Mouse (Mus musculus) erythroblast, embryonic 14.5 days (primary cell): ENCODE measurements around the gene Rpl14. TPM values are rescaled to one million over a fixed set of nuclear protein-coding genes. Genes with fewer than 3 reads are reported as not detected.

Experiments
- H3K27me3 ChIP-seq: 2 replicates; pipeline ENCODE4 v1.6.1; 2012; ENCODE audit warnings: inconsistent platforms; ENCODE audit not compliant: control insufficient read depth
- H3K36me3 ChIP-seq: 2 replicates; pipeline ENCODE4 v1.6.1; 2012; ENCODE audit warnings: mild to moderate bottlenecking, inconsistent platforms; ENCODE audit not compliant: control insufficient read depth
- H3K4me1 ChIP-seq: 2 replicates; pipeline ENCODE4 v1.6.1; 2012; ENCODE audit warnings: inconsistent platforms; ENCODE audit not compliant: control insufficient read depth
- H3K4me3 ChIP-seq: replicated peaks from 2 replicates; pipeline ENCODE3; 2012; ENCODE audit warnings: moderate library complexity, mild to moderate bottlenecking, inconsistent platforms
- H3K9me3 ChIP-seq: 2 replicates; pipeline ENCODE4 v1.6.1; 2012; ENCODE audit warnings: low read length, inconsistent platforms, mixed read lengths; ENCODE audit not compliant: control insufficient read depth
- GATA1 ChIP-seq: IDR thresholded peaks from 2 replicates; pipeline ENCODE4 v1.6.1; 2012; ENCODE audit warnings: low read length, inconsistent platforms, mixed read lengths
- TAL1 ChIP-seq: IDR thresholded peaks from 3 replicates; pipeline ENCODE4 v1.6.1; 2012; ENCODE audit warnings: low read length, inconsistent platforms, mixed read lengths
- polyA plus RNA-seq: library from polyadenylated mRNA; stranded (reverse); fragments of >175 nt; gene quantifications from 2 replicates; pipeline ENCODE4 v1.2.3, GENCODE M21; 2012

Gene Rpl14
- polyA plus RNA-seq, 1 experiment: 135 TPM

DNA sequence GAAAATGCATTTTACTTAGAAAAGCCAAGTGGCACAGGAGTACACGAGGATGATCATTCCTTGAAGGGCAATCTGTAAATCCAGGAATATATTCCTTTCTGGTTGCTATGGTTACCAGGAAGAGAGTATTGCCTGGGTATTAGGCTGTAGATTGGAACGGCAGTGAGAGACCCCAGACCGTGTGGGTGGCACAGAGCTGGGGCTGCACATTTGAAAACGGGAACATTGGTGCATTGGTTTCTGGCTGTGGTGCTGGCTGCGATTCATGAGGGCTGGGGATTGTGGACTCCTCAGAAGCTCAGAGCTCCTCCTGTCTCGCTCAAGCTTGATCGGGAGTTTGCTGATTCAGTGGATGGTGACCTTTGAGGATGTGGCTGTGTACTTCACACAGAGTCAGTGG is 8.6 kb downstream of the Rpl14 start:
- TF ChIP-seq TAL1: no peak
- TF ChIP-seq GATA1: no peak
- Histone ChIP-seq H3K36me3 (peaks cover 16% of the 10 kb centered on the region), H3K4me3 (no peak overlapping the region), H3K27me3 (no peaks in the 10 kb centered on the region), H3K9me3 (no peaks in the 10 kb centered on the region), H3K4me1 (peaks cover 64% of the 10 kb centered on the region)

DNA sequence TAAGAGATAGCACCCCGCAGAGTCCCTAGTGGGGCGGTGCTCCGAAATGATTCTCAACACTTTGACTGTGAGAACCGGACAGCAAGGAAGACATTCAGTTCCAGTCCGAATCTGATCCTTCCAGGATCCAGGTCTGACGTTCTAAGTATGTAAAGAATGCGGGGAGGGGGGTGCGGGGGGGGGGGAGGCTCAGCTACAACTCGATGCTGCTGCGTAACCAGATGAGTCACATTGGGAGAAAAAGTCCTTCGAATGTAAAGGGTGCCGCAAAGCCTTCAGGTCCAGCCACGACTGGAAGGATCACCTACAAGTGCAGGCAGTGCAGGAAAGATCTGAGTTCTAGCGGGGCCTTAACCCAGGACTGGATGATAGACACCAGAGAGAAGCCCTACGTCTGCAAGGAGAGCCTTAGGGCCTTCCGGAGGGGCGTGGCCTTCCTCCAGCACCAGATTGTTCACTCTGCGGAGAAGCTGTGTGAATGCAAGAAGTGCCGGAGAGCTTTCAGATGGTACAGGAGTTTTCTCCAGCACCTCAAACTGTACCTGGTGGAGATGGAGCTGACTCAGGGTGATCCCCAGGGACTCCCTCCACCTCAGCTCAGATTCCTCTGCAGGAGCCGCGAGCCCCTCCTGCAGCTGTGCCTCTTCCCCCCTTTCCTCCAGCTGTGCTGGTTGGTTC is 10.8 kb downstream of the Rpl14 start:
- TF ChIP-seq GATA1 (no peak), TAL1 (no peak)
- H3K4me3 ChIP-seq: peak overlapping the region; percentile 47
- H3K27me3 ChIP-seq: no peaks in the 10 kb centered on the region
- peaks cover 42% of the 10 kb centered on the region for H3K4me1 ChIP-seq
- H3K36me3 ChIP-seq: no peaks in the 10 kb centered on the region
- H3K9me3 ChIP-seq: no peaks in the 10 kb centered on the region

DNA sequence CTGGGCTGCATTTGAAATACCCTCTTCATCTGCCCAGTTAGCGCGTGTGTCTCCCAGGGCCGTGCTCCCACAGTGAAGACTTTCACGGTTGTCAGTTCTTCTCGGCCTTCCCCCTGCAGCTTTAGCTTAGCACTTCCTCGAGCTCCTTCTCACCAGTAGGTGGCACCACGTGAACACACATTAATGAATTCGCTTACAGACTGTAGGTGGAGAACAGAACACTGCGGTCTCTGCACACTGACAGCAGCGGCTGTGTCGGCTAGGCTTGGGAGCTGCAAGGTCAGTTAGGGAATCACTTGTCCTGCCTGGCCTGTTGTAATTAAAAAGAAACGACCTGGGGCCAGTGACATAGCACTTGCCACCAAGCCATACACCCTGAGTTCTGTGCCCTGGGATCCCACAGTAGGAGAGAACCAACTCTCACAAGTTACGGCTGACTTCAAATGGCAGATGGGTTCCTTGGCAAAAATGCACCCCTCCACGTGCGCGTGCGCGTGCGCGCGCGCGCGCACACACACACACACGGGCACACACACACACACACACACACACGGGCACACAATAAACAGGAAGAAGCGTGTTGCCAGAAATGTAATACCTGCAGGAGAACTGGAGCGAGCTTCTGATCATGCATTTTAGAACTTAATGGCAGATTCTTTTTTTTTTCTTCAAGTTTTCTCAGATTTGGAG is 11.5 kb downstream of the Rpl14 start:
- Histone ChIP-seq H3K4me1 (peaks cover 37% of the 10 kb centered on the region), H3K36me3 (no peaks in the 10 kb centered on the region), H3K9me3 (no peaks in the 10 kb centered on the region), H3K4me3 (peak overlapping the region; percentile 47), H3K27me3 (no peaks in the 10 kb centered on the region)
- TF ChIP-seq TAL1: no peak
- TF ChIP-seq GATA1: no peak

DNA sequence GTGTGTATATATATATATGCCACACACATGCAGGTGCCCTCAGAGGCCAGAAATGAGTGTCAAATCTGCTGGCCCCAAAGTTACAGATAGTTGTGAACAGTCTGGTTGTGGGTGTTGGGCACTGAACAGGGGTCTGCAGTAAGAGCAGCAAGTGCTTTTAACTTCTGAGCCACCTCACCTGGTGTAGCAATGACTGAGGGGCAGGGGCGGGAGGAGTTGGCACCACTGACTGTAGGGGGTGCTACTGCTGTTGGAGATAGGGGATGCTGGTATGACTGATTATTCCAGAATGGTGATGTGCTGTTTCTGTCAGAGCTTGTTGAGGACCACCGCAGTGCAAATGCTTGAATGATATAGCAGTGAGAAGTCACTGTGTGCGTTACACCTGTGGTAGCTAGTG is 12.1 kb downstream of the Rpl14 start:
- Histone ChIP-seq H3K4me1 (peaks cover 31% of the 10 kb centered on the region), H3K36me3 (no peaks in the 10 kb centered on the region), H3K9me3 (no peaks in the 10 kb centered on the region), H3K4me3 (no peak overlapping the region), H3K27me3 (no peaks in the 10 kb centered on the region)
- TF ChIP-seq GATA1: no peak
- no peak for TF ChIP-seq TAL1

DNA sequence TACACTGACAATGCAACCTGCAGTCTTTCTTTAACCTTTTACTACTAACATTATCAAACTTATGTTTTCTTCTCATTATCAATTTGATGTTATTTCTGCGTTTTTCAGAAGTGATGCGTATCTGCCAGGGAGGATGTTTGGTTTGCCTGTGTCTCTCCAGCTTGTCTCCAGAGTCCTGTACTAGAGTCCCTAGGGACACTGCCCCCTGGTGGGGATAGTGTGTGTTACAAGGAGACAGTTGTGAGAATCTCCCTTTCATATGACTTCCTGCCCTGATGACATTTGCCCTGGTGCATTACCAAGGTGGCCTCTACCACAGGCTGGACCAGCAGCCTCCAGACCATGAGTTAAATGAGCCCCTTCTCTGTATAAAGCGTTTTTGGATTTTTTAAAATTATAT is 15.3 kb downstream of the Rpl14 start:
- Histone ChIP-seq H3K4me1 (peaks cover 20% of the 10 kb centered on the region), H3K9me3 (no peaks in the 10 kb centered on the region), H3K27me3 (no peaks in the 10 kb centered on the region), H3K4me3 (no peak overlapping the region), H3K36me3 (no peaks in the 10 kb centered on the region)
- TF ChIP-seq TAL1 (no peak), GATA1 (no peak)

DNA sequence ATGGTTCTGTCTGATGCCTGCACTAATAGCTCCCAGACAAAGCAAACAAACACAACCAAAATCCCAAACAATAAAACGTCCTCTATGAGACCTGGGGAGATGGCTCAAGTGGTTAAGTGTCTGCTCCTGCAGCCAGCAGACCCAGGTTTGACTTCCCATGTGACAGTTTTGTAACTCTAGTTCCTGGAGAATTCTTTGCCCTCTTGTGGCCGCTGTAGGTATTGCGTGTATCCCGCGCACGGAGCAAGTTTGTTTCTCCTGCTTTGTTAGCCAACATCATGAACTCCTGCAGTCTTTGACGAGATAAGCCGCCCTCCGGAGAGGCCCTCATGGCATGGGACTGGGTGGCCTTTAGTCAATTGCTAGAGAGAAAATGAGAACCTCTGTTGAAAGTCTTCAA is 20.2 kb downstream of the Rpl14 start:
- no peaks in the 10 kb centered on the region for H3K9me3 ChIP-seq
- no peaks in the 10 kb centered on the region; the same call in 1 of the 2 replicates for H3K4me1 ChIP-seq
- TF ChIP-seq TAL1: no peak
- no peak for TF ChIP-seq GATA1
- no peak overlapping the region for H3K4me3 ChIP-seq
- H3K36me3 ChIP-seq: no peaks in the 10 kb centered on the region
- H3K27me3 ChIP-seq: no peaks in the 10 kb centered on the region

DNA sequence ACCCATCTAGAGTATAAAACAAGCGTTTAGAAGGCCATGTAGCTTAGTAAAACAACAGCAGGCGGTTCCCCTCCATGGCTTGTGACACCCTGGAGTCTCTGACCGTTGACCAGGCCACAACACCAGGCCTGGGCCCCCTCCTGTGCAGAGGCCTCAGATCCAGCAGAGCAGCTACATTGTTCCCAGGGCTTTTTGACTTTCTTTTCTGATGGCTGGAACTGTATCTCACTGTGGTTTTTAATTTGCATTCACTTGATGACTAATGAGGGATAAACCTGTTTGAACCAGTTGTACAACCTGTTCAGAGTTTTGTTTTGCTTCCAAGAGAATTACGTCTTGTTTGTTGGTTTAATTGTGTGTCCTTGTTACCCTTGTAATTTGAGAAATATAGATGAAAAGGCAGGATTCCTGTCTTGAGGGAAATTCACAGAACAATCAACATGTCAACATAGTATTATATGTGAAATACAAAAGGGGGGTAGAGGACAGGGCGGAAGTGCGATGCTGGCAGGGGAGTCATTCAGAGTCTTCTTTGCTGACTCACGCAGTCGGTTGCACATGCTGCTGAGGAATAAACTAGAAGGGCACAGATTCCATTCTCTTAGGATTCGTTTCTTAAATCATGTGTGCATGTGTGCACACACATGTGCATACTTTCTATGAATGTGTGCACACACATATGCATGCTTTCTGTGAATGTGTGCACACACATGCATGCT is 22.3 kb downstream of the Rpl14 start:
- Histone ChIP-seq H3K36me3 (no peaks in the 10 kb centered on the region), H3K9me3 (no peaks in the 10 kb centered on the region), H3K27me3 (no peaks in the 10 kb centered on the region), H3K4me1 (no peaks in the 10 kb centered on the region; the same call in 1 of the 2 replicates), H3K4me3 (no peak overlapping the region)
- TF ChIP-seq TAL1 (no peak), GATA1 (no peak)

DNA sequence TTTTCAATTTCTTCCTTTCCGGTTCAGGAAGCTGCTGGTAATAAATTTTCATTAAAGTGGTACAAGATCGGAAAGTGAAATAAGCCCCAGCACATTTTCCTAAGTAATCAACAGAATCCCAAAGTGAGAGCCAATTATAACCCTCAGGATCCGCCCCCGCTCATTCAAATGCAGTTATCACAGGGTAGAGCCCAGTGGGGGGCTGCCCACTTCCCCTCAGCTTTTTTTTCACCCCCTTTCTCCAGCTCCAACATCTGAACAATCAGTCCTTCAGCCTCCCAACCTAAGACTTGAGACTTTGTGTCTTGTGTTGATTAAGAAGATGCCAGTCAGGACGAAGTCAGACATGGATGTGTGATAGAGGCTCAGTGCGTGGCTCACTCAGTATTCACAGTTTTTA is 23.6 kb downstream of the Rpl14 start:
- Histone ChIP-seq H3K4me1 (no peaks in the 10 kb centered on the region; the same call in 1 of the 2 replicates), H3K36me3 (no peaks in the 10 kb centered on the region), H3K27me3 (no peaks in the 10 kb centered on the region), H3K9me3 (no peaks in the 10 kb centered on the region), H3K4me3 (no peak overlapping the region)
- TF ChIP-seq TAL1: no peak
- TF ChIP-seq GATA1: no peak

DNA sequence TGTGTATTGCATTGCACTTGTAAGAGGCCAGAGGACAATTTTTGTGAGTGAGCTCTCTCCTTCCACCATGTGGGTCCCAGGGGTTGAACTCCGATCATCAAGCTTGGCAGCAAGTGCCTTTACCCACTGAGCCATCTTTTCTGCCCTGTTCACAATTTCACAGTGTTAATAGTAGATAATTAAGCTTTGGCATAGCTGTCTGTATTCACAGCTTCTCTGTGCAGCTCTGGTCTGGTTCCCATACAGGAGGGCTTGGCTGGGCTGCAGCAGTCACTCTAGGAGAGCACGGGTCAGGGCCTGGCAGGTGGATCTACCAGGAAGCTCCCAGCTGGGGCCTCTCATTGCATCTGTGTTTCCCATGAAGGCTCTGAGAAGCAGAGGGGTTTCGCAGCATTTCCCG is 24.1 kb downstream of the Rpl14 start:
- Histone ChIP-seq H3K4me1 (no peaks in the 10 kb centered on the region; the same call in 1 of the 2 replicates), H3K4me3 (no peak overlapping the region), H3K9me3 (no peaks in the 10 kb centered on the region), H3K36me3 (no peaks in the 10 kb centered on the region), H3K27me3 (no peaks in the 10 kb centered on the region)
- TF ChIP-seq GATA1: no peak
- TF ChIP-seq TAL1: no peak
